ENCODE assay signal across 8 mouse cellular contexts in genomic region chr19:6985951-6986708, GRCm38 (mm10). TPM values are rescaled to one million over a fixed set of nuclear protein-coding genes. Genes with fewer than 3 reads are reported as not detected.
DNase-seq lines count a peak whose midpoint lies in the region; ATAC-seq lines count a peak whose summit lies in the region.

No protein-coding gene starts in this region.

- H3K4me1 ChIP-seq in lung, embryonic 15.5 days = peaks cover 26% of the 10 kb centered on the region
- peaks cover 57% of the 10 kb centered on the region for H3K4me1 ChIP-seq in forebrain, embryonic 10.5 days
- peaks cover 15% of the 10 kb centered on the region for H3K4me1 ChIP-seq in limb, embryonic 11.5 days (ENCODE audit: control insufficient read depth, insufficient read depth, low read length)
- H3K4me1 ChIP-seq in neural tube, embryonic 15.5 days = peaks cover 33% of the 10 kb centered on the region

- H3K4me3 ChIP-seq in lung, embryonic 15.5 days = peak overlapping the region; percentile 93
- peak overlapping the region; percentile 95 for H3K4me3 ChIP-seq in forebrain, embryonic 10.5 days
- H3K4me3 ChIP-seq in limb, embryonic 11.5 days (ENCODE audit: low read depth, low read length) = peak overlapping the region; percentile 74; the same call in 1 of the 2 replicates
- peak overlapping the region; percentile 80 for H3K4me3 ChIP-seq in neural tube, embryonic 15.5 days (replicated peaks)

- H3K27me3 ChIP-seq in lung, embryonic 15.5 days = no peaks in the 10 kb centered on the region
- H3K27me3 ChIP-seq in forebrain, embryonic 10.5 days (ENCODE audit: poor library complexity, severe bottlenecking) = 0 out of 2 replicates have a peak, but pooled peaks cover 3% of the 10 kb centered on the region
- no peaks in the 10 kb centered on the region for H3K27me3 ChIP-seq in limb, embryonic 11.5 days (ENCODE audit: control insufficient read depth, insufficient read depth, low read length)
- H3K27me3 ChIP-seq in neural tube, embryonic 15.5 days (replicated peaks) = no peaks in the 10 kb centered on the region

- DNase-seq in lung, adult 18-20 months = no peak
- DNase-seq in forebrain, embryonic 10.5 days (ENCODE audit: extremely low spot score, low spot score) = no peak
- DNase-seq in limb, embryonic 11.5 days (ENCODE audit: low spot score) = no peak
- DNase-seq in adrenal gland, postnatal 36 days = no peak
- no peak for DNase-seq in right cerebral cortex, postnatal 25 days
- DNase-seq in spleen, adult 12 weeks (ENCODE audit: low spot score) = no peak

- H3K27ac ChIP-seq in lung, embryonic 15.5 days = no peak overlapping the region
- H3K27ac ChIP-seq in forebrain, embryonic 10.5 days = no peak overlapping the region
- no peak overlapping the region for H3K27ac ChIP-seq in limb, embryonic 11.5 days (replicated peaks; ENCODE audit: low read depth, low read length)
- H3K27ac ChIP-seq in neural tube, embryonic 15.5 days (replicated peaks) = peak overlapping the region; percentile 86

- WGBS in lung, embryonic 15.5 days = 72% methylated on average over 10 of the region's 10 CpGs
- 84% methylated on average over 10 of the region's 10 CpGs for whole genome bisulfite sequencing in forebrain, embryonic 10.5 days
- WGBS in limb, embryonic 11.5 days = 80% methylated on average over 10 of the region's 10 CpGs
- 83% methylated on average over 10 of the region's 10 CpGs for WGBS in neural tube, embryonic 15.5 days

- no peak for ATAC-seq in lung, embryonic 15.5 days (ENCODE audit: borderline replicate concordance, extremely low read depth, low FRiP score, low TSS enrichment)
- no peak for ATAC-seq in limb, embryonic 11.5 days (ENCODE audit: insufficient number of reproducible peaks, low FRiP score, low TSS enrichment, low read depth)
- no peak for ATAC-seq in neural tube, embryonic 15.5 days (ENCODE audit: low FRiP score)

- peak overlapping the region; percentile 89 for H3K4me2 ChIP-seq in lung, embryonic 15.5 days
- H3K4me2 ChIP-seq in limb, embryonic 11.5 days (ENCODE audit: low read depth, severe bottlenecking) = peak overlapping the region; percentile 88
- H3K4me2 ChIP-seq in neural tube, embryonic 15.5 days = peak overlapping the region; percentile 88

- peak overlapping the region; percentile 95; the same call in 1 of the 2 replicates for H3K9ac ChIP-seq in lung, embryonic 15.5 days
- peak overlapping the region; percentile 91; the same call in 1 of the 2 replicates for H3K9ac ChIP-seq in limb, embryonic 11.5 days (ENCODE audit: low read length)
- peak overlapping the region; percentile 92; the same call in 1 of the 2 replicates for H3K9ac ChIP-seq in neural tube, embryonic 15.5 days (replicated peaks)

- H3K9me3 ChIP-seq in lung, embryonic 15.5 days = no peaks in the 10 kb centered on the region
- no peaks in the 10 kb centered on the region for H3K9me3 ChIP-seq in forebrain, embryonic 10.5 days
- H3K9me3 ChIP-seq in limb, embryonic 11.5 days (ENCODE audit: control insufficient read depth, low read length) = no peaks in the 10 kb centered on the region
- H3K9me3 ChIP-seq in neural tube, embryonic 15.5 days (replicated peaks) = no peaks in the 10 kb centered on the region

- peaks cover 28% of the 10 kb centered on the region for H3K36me3 ChIP-seq in lung, embryonic 15.5 days
- H3K36me3 ChIP-seq in forebrain, embryonic 10.5 days (replicated peaks) = peaks cover 43% of the 10 kb centered on the region
- H3K36me3 ChIP-seq in limb, embryonic 11.5 days (ENCODE audit: control insufficient read depth, insufficient read depth, low read length) = peaks cover 11% of the 10 kb centered on the region
- H3K36me3 ChIP-seq in neural tube, embryonic 15.5 days = peaks cover 27% of the 10 kb centered on the region

RNA-seq across cellular contexts. Expression of gene Vegfb, which starts 1.3 kb away (rescaled TPM):
- polyA plus RNA-seq in lung, embryonic 15.5 days (2015; fragmentation: Nextera tagmentation; extraction: Ambion mirVana) = 42.9 and 48.7 TPM in 2 replicates
- polyA plus RNA-seq in forebrain, embryonic 10.5 days (2016; fragmentation: Nextera tagmentation; extraction: Ambion mirVana) = 31.0 and 32.9 TPM in 2 replicates
- polyA plus RNA-seq in limb, embryonic 11.5 days (2014; fragmentation: Nextera tagmentation; extraction: Ambion mirVana) = 37.1 and 38.7 TPM in 2 replicates
- polyA plus RNA-seq in neural tube, embryonic 15.5 days (2015; fragmentation: Nextera tagmentation; extraction: Ambion mirVana) = 68.6 and 83.1 TPM in 2 replicates
- total RNA-seq in adrenal gland, postnatal 36 days (2021) = 10 to 100 TPM; 92.0 to 95.7 TPM

RNA-seq across cellular contexts. Expression of gene Fkbp2, which starts 5.8 kb away (rescaled TPM):
- 121 and 126 TPM in 2 replicates for polyA plus RNA-seq in lung, embryonic 15.5 days (2015; fragmentation: Nextera tagmentation; extraction: Ambion mirVana)
- polyA plus RNA-seq in forebrain, embryonic 10.5 days (2016; fragmentation: Nextera tagmentation; extraction: Ambion mirVana) = 106 TPM in 2 replicates
- 70.9 and 72.7 TPM in 2 replicates for polyA plus RNA-seq in limb, embryonic 11.5 days (2014; fragmentation: Nextera tagmentation; extraction: Ambion mirVana)
- polyA plus RNA-seq in neural tube, embryonic 15.5 days (2015; fragmentation: Nextera tagmentation; extraction: Ambion mirVana) = 174 and 190 TPM in 2 replicates
- total RNA-seq in adrenal gland, postnatal 36 days (2021) = 100 to 1,000 TPM in 1 of 2 experiments, 10 to 100 TPM in 1; 93.3 to 103 TPM

RNA-seq across cellular contexts. Expression of gene Dnajc4, which starts 6.2 kb away (rescaled TPM):
- 23.5 and 23.9 TPM in 2 replicates for polyA plus RNA-seq in lung, embryonic 15.5 days (2015; fragmentation: Nextera tagmentation; extraction: Ambion mirVana)
- polyA plus RNA-seq in forebrain, embryonic 10.5 days (2016; fragmentation: Nextera tagmentation; extraction: Ambion mirVana) = 19.5 and 19.7 TPM in 2 replicates
- 15.0 and 20.7 TPM in 2 replicates for polyA plus RNA-seq in limb, embryonic 11.5 days (2014; fragmentation: Nextera tagmentation; extraction: Ambion mirVana)
- polyA plus RNA-seq in neural tube, embryonic 15.5 days (2015; fragmentation: Nextera tagmentation; extraction: Ambion mirVana) = 24.8 and 28.1 TPM in 2 replicates
- 10 to 100 TPM; 38.5 to 46.1 TPM for total RNA-seq in adrenal gland, postnatal 36 days (2021)

RNA-seq across cellular contexts. Expression of gene Nudt22, which starts 9.8 kb away (rescaled TPM):
- polyA plus RNA-seq in lung, embryonic 15.5 days (2015; fragmentation: Nextera tagmentation; extraction: Ambion mirVana) = 23.6 and 24.0 TPM in 2 replicates
- polyA plus RNA-seq in forebrain, embryonic 10.5 days (2016; fragmentation: Nextera tagmentation; extraction: Ambion mirVana) = 18.4 TPM in 2 replicates
- polyA plus RNA-seq in limb, embryonic 11.5 days (2014; fragmentation: Nextera tagmentation; extraction: Ambion mirVana) = 18.3 and 22.3 TPM in 2 replicates
- polyA plus RNA-seq in neural tube, embryonic 15.5 days (2015; fragmentation: Nextera tagmentation; extraction: Ambion mirVana) = 24.8 and 25.9 TPM in 2 replicates
- total RNA-seq in adrenal gland, postnatal 36 days (2021) = 10 to 100 TPM; 39.0 to 42.4 TPM

RNA-seq across cellular contexts. Expression of gene Trpt1, which starts 9.8 kb away (rescaled TPM):
- polyA plus RNA-seq in lung, embryonic 15.5 days (2015; fragmentation: Nextera tagmentation; extraction: Ambion mirVana) = 9.7 and 11.2 TPM in 2 replicates
- 10.0 and 10.4 TPM in 2 replicates for polyA plus RNA-seq in forebrain, embryonic 10.5 days (2016; fragmentation: Nextera tagmentation; extraction: Ambion mirVana)
- 8.9 and 9.7 TPM in 2 replicates for polyA plus RNA-seq in limb, embryonic 11.5 days (2014; fragmentation: Nextera tagmentation; extraction: Ambion mirVana)
- polyA plus RNA-seq in neural tube, embryonic 15.5 days (2015; fragmentation: Nextera tagmentation; extraction: Ambion mirVana) = 16.5 and 22.1 TPM in 2 replicates
- 10 to 100 TPM in 1 of 2 experiments, 1 to 10 TPM in 1; 8.2 to 16.8 TPM for total RNA-seq in adrenal gland, postnatal 36 days (2021)
